Mouse (Mus musculus): ENCODE results near the gene Olfr284. TPM values are rescaled to one million over a fixed set of nuclear protein-coding genes. Genes with fewer than 3 reads are reported as not detected.

The Olfr284 gene
- total and polyA plus RNA-seq, 3 experiments = not detected

Other genes with a start within 250 kb of the Olfr284 start
- gene Pfkm, start 248.4 kb downstream of the Olfr284 start, total RNA-seq (2012; rRNA removed) = 23.8 and 29.6 TPM in 2 replicates
- 21.1 and 23.5 TPM in 2 replicates for gene Pfkm, start 248.4 kb downstream of the Olfr284 start, total RNA-seq (2014; rRNA removed)
- 37.9 and 39.2 TPM in 2 replicates for gene Pfkm, start 248.4 kb downstream of the Olfr284 start, polyA plus RNA-seq (2012; ENCODE audit: insufficient read length, low read depth)
- 14.9 and 17.1 TPM in 2 replicates for gene Senp1, start 247.2 kb downstream of the Olfr284 start, total RNA-seq (2012; rRNA removed)
- gene Senp1, start 247.2 kb downstream of the Olfr284 start, total RNA-seq (2014; rRNA removed) = 21.7 and 23.3 TPM in 2 replicates
- gene Senp1, start 247.2 kb downstream of the Olfr284 start, polyA plus RNA-seq (2012; ENCODE audit: insufficient read length, low read depth) = 32.3 and 38.5 TPM in 2 replicates
- 20.5 and 22.6 TPM in 2 replicates for gene Asb8, start 175.4 kb downstream of the Olfr284 start, total RNA-seq (2012; rRNA removed)
- 31.1 and 32.5 TPM in 2 replicates for gene Asb8, start 175.4 kb downstream of the Olfr284 start, total RNA-seq (2014; rRNA removed)
- gene Asb8, start 175.4 kb downstream of the Olfr284 start, polyA plus RNA-seq (2012; ENCODE audit: insufficient read length, low read depth) = 24.7 and 27.7 TPM in 2 replicates
- gene Ccdc184, start 173.8 kb downstream of the Olfr284 start, total RNA-seq (2012; rRNA removed) = 0.04 TPM in 1 of 2 replicates, not detected in the other
- gene Ccdc184, start 173.8 kb downstream of the Olfr284 start, total RNA-seq (2014; rRNA removed) = not detected in 2 replicates
- gene Ccdc184, start 173.8 kb downstream of the Olfr284 start, polyA plus RNA-seq (2012; ENCODE audit: insufficient read length, low read depth) = 0.08 and 0.17 TPM in 2 replicates
- gene Olfr288, start 145.4 kb downstream of the Olfr284 start, total RNA-seq (2012; rRNA removed) = not detected in 2 replicates
- gene Olfr288, start 145.4 kb downstream of the Olfr284 start, total RNA-seq (2014; rRNA removed) = not detected in 2 replicates
- not detected in 2 replicates for gene Olfr288, start 145.4 kb downstream of the Olfr284 start, polyA plus RNA-seq (2012; ENCODE audit: insufficient read length, low read depth)
- gene Gm44579, start 120.0 kb downstream of the Olfr284 start, total RNA-seq (2012; rRNA removed) = not detected in 2 replicates
- not detected in 2 replicates for gene Gm44579, start 120.0 kb downstream of the Olfr284 start, total RNA-seq (2014; rRNA removed)
- gene Gm44579, start 120.0 kb downstream of the Olfr284 start, polyA plus RNA-seq (2012; ENCODE audit: insufficient read length, low read depth) = not detected in 2 replicates
- not detected in 2 replicates for gene Olfr287, start 119.9 kb downstream of the Olfr284 start, total RNA-seq (2012; rRNA removed)
- gene Olfr287, start 119.9 kb downstream of the Olfr284 start, total RNA-seq (2014; rRNA removed) = not detected in 2 replicates
- not detected in 2 replicates for gene Olfr287, start 119.9 kb downstream of the Olfr284 start, polyA plus RNA-seq (2012; ENCODE audit: insufficient read length, low read depth)
- gene Olfr286, start 106.5 kb downstream of the Olfr284 start, total RNA-seq (2012; rRNA removed) = 0.04 TPM in 1 of 2 replicates, not detected in the other
- gene Olfr286, start 106.5 kb downstream of the Olfr284 start, total RNA-seq (2014; rRNA removed) = not detected in 2 replicates
- not detected in 2 replicates for gene Olfr286, start 106.5 kb downstream of the Olfr284 start, polyA plus RNA-seq (2012; ENCODE audit: insufficient read length, low read depth)
- not detected in 2 replicates for gene H1fnt, start 83.7 kb downstream of the Olfr284 start, total RNA-seq (2012; rRNA removed)
- gene H1fnt, start 83.7 kb downstream of the Olfr284 start, total RNA-seq (2014; rRNA removed) = not detected in 2 replicates
- not detected in 2 replicates for gene H1fnt, start 83.7 kb downstream of the Olfr284 start, polyA plus RNA-seq (2012; ENCODE audit: insufficient read length, low read depth)
- gene Zfp641, start 44.8 kb downstream of the Olfr284 start, total RNA-seq (2012; rRNA removed) = 0.04 TPM in 1 of 2 replicates, not detected in the other
- gene Zfp641, start 44.8 kb downstream of the Olfr284 start, total RNA-seq (2014; rRNA removed) = not detected in 2 replicates
- not detected in 2 replicates for gene Zfp641, start 44.8 kb downstream of the Olfr284 start, polyA plus RNA-seq (2012; ENCODE audit: insufficient read length, low read depth)
- not detected in 2 replicates for gene Olfr285, start 23.6 kb downstream of the Olfr284 start, total RNA-seq (2012; rRNA removed)
- gene Olfr285, start 23.6 kb downstream of the Olfr284 start, total RNA-seq (2014; rRNA removed) = not detected in 2 replicates
- gene Olfr285, start 23.6 kb downstream of the Olfr284 start, polyA plus RNA-seq (2012; ENCODE audit: insufficient read length, low read depth) = not detected in 2 replicates
- not detected in 2 replicates for gene Olfr283, start 40.0 kb upstream of the Olfr284 start, total RNA-seq (2012; rRNA removed)
- gene Olfr283, start 40.0 kb upstream of the Olfr284 start, total RNA-seq (2014; rRNA removed) = not detected in 2 replicates
- gene Olfr283, start 40.0 kb upstream of the Olfr284 start, polyA plus RNA-seq (2012; ENCODE audit: insufficient read length, low read depth) = not detected in 2 replicates
- gene Olfr282, start 90.2 kb upstream of the Olfr284 start, total RNA-seq (2012; rRNA removed) = not detected in 2 replicates
- gene Olfr282, start 90.2 kb upstream of the Olfr284 start, total RNA-seq (2014; rRNA removed) = not detected in 2 replicates
- not detected in 2 replicates for gene Olfr282, start 90.2 kb upstream of the Olfr284 start, polyA plus RNA-seq (2012; ENCODE audit: insufficient read length, low read depth)
- not detected in 2 replicates for gene Olfr281, start 111.6 kb upstream of the Olfr284 start, total RNA-seq (2012; rRNA removed)
- gene Olfr281, start 111.6 kb upstream of the Olfr284 start, total RNA-seq (2014; rRNA removed) = not detected in 2 replicates
- not detected in 2 replicates for gene Olfr281, start 111.6 kb upstream of the Olfr284 start, polyA plus RNA-seq (2012; ENCODE audit: insufficient read length, low read depth)
- not detected in 2 replicates for gene OR5BS1P, start 128.9 kb upstream of the Olfr284 start, total RNA-seq (2012; rRNA removed)
- not detected in 2 replicates for gene OR5BS1P, start 128.9 kb upstream of the Olfr284 start, total RNA-seq (2014; rRNA removed)
- not detected in 2 replicates for gene OR5BS1P, start 128.9 kb upstream of the Olfr284 start, polyA plus RNA-seq (2012; ENCODE audit: insufficient read length, low read depth)
- gene Lalba, start 141.7 kb upstream of the Olfr284 start, total RNA-seq (2012; rRNA removed) = not detected in 2 replicates
- not detected in 2 replicates for gene Lalba, start 141.7 kb upstream of the Olfr284 start, total RNA-seq (2014; rRNA removed)
- gene Lalba, start 141.7 kb upstream of the Olfr284 start, polyA plus RNA-seq (2012; ENCODE audit: insufficient read length, low read depth) = not detected in 2 replicates
- gene Olfr279, start 151.4 kb upstream of the Olfr284 start, total RNA-seq (2012; rRNA removed) = not detected in 2 replicates
- gene Olfr279, start 151.4 kb upstream of the Olfr284 start, total RNA-seq (2014; rRNA removed) = not detected in 2 replicates
- 0.07 TPM in 1 of 2 replicates, not detected in the other for gene Olfr279, start 151.4 kb upstream of the Olfr284 start, polyA plus RNA-seq (2012; ENCODE audit: insufficient read length, low read depth)
- gene Kansl2, start 193.3 kb upstream of the Olfr284 start, total RNA-seq (2012; rRNA removed) = 59.6 and 84.7 TPM in 2 replicates
- gene Kansl2, start 193.3 kb upstream of the Olfr284 start, total RNA-seq (2014; rRNA removed) = 101 and 103 TPM in 2 replicates
- 111 and 125 TPM in 2 replicates for gene Kansl2, start 193.3 kb upstream of the Olfr284 start, polyA plus RNA-seq (2012; ENCODE audit: insufficient read length, low read depth)
- gene Ccnt1, start 229.9 kb upstream of the Olfr284 start, total RNA-seq (2012; rRNA removed) = 36.8 and 42.1 TPM in 2 replicates
- gene Ccnt1, start 229.9 kb upstream of the Olfr284 start, total RNA-seq (2014; rRNA removed) = 38.1 and 41.3 TPM in 2 replicates
- 62.1 and 73.3 TPM in 2 replicates for gene Ccnt1, start 229.9 kb upstream of the Olfr284 start, polyA plus RNA-seq (2012; ENCODE audit: insufficient read length, low read depth)
- not detected in 2 replicates for gene 4930415O20Rik, start 230.0 kb upstream of the Olfr284 start, total RNA-seq (2012; rRNA removed)
- gene 4930415O20Rik, start 230.0 kb upstream of the Olfr284 start, total RNA-seq (2014; rRNA removed) = not detected in 2 replicates
- gene 4930415O20Rik, start 230.0 kb upstream of the Olfr284 start, polyA plus RNA-seq (2012; ENCODE audit: insufficient read length, low read depth) = not detected in 2 replicates

Measured in CH12.LX (cell line).